Mouse (Mus musculus) retina, embryonic 14.5 days (tissue): ENCODE data around the gene Cavin3.
A peak's percentile ranks its signal among the peaks of the same experiment; 100 is the strongest.

ENCODE experiments used
- DNase-seq: peaks from one replicate; pipeline ENCODE4 v3.0.0-alpha.2; 2015; ENCODE audit warnings: low spot score

Cavin3 gene

DNA sequence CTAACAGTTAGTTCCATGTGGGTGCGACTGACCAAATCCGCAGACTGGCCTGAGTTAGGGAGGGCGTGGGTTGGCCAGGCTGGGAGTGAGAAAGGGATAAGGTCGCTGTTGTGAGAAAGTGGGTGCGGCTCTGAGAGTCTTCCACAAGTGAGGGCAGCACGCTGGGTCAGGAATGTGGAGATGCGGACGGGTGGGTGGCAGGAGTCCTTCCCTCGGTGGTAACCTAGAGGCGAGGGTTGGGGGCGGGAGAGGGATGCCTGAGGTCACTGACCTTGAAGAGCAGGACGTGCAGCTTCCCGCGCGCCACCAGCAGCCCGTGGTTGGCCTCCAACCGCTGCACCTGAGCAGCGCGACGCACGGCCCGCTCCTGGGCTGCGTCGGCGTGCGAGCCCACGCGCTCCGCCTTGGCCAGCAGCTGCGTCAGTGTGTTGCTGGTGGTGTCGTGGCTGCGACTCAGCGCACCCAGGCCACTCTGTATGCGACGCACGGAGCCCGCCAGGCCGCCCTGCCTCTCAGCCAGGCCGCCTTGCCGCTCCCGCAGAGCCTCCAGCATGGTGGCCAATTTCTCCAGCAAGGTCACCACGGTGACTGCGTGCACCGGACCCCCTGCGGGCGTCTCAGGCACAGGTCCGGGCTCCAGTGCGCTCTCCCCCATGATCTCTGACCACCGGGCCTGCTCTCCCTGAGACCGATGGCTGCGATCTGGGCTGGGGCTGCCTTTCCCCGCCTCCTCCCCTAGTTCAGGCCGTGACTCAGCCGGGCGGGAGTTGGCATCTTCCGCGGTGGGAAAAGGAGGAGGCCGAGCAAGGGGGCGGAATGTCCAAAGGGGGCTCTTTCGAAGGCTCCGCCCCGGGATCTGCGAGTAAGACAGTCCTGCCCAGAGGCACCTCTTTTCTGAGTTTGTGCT lies at the start of gene Cavin3:
Gene Cavin3, minus strand, starts transcription at position 796 of the 907 bp plus-strand sequence.
- peak; percentile 58 for DNase-seq

DNA sequence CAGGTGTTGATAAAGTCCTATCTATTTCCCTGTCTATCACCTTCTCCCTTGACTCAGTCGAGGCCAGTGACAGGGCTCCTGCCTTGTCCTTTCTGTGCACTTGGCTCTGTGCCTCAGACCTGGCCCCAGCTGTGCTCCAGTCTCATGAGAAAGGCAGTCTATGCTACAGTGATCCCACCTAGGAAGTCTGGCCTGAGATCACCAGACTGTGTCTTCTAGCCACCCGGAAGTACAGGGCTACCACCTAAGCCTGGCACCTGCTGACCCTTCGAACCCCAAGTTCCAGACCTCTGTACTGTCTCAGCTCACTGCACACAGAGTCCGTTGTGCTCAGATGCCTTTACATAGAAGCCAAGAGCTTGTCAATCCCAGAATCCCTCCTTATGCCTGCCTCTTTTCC lies 46.0 kb upstream of the Cavin3 start:
- DNase-seq = no peak

DNA sequence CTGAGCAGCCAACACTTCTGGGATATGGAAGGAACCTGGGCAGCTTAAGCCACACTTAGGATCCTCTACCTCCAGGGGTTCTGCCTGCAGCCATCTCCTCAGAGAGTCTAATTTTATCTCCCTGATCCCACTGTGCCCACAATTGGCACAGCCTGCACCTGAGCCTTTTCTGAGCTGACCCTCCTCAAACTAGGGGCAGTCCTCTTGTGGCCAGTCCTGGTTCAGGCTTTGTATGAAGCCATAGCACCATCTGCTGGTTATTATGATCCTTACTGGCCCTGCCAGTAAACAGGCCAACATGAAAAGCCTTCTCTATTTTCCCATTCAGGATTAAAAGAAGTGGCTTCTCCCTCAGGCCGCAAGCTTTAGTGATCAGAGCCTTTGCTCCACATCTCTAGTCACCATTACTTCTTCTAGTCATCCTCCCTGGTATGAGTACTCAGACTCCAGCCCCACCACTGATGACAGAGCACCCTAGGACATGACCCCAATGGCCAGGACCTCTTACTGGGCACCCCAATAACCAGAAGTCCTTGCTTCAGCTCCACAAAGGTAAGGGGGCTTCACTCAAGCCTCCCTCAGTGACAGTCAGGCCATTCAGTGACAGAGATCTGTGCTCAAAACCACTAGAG lies 45.3 kb upstream of the Cavin3 start:
- peak; percentile 81 for DNase-seq

DNA sequence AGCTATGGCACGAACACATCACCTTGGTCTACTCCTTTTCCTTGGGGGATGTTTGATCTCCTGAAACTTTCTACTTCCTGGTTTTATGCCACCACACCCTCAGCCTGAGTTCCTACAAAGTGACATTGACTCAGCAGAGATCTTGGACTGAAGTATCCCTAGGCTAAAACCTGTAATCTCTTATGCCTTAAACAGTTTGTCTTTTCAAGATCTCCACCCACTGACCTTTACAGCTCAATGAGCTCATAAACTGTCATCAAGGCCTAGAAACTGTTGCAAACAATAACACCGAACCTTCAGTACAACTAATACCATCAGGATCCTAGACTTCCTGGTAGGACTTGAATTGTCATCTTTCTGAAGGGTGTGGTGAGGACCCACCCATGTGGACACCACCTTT lies 42.1 kb upstream of the Cavin3 start:
- no peak for DNase-seq

DNA sequence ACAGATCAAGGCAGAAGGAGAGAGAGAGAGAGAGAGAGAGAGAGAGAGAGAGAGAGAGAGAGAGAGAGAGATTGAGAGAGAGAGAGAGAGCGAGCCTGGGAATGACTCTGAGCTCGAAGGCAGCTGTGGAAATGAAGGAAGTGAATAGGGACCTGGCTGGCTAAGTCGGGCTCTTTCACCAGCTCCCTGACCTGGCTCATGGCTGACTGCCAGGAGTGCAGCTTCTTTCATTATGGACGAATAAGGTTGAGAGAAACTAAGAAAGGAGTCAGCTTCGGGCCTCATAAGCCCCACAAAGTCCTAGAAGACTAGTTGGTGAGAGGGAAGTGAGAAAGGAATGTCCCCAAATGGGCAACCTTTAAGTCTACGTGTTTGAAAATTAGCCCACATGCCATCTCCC lies 38.1 kb upstream of the Cavin3 start:
- no peak for DNase-seq

DNA sequence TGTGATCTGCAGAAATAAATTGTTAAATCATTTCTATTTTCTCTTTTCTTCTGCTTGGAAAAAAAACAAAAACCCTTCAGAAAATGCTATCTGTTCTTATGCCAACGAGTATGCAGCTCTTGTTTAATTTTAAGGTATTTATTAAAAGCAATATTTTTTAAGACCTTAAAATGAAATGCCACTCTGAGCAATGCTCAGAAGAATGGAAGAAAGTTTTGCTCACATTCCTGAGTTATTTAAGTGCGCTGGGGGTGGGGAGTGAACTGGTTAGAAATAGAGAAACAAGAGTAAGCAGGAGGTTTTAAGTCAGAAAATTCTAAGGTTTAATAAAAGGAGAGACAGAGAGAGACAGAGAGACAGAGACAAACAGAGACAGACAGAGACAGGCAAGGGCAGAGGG lies 37.7 kb upstream of the Cavin3 start:
- DNase-seq = no peak

DNA sequence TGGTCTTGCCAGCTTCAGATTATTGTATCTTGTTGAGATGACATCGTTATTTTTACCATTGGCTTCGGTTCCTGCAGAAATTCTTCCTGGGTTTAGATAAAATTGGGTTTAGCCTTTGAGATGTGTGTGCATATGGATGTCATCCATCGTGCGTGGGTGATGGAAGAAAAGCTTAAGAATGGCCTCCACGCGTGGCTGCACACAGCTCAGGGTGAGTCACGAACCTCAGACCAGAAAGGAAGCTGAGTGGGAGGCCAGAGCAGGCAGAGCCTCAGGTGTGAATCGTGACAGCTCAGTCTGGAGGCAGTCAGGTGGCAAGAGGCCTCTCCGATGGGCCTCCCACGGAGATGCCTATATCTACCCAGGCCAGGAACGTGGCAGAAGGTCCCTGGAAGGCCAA lies 37.2 kb upstream of the Cavin3 start:
- no peak for DNase-seq

DNA sequence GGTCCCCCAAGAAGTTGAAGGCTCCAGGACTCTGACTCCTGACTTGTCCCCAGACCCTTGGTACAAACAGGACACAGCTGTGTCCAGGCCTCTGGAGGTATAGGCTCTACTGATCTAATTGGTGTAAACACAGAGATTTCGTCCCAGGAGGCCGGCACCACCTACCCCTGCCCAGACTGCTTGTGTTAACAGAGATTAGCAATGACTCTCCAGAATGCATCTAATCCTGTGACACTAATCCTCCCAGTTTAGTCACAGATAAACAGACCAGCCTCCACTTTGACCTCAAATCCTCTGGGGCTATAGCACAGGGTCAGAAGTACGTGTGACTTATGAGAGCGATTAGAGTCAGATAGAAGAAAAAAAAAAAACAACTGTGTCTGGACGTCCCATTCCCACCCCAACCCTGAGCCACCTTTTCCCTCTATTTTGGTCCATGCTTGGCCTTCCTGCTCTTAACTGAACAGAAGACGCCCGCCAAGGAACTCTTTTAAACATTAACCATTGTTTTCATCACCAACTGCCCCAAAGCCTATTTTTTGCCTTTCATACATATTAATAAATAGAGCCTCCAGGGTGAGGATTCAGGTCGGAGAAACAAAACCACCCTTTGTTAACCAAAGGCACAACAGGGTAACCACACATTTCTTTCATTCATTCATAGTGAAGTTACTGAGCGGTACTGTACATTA lies 34.7 kb upstream of the Cavin3 start:
- DNase-seq = peak; percentile 45

DNA sequence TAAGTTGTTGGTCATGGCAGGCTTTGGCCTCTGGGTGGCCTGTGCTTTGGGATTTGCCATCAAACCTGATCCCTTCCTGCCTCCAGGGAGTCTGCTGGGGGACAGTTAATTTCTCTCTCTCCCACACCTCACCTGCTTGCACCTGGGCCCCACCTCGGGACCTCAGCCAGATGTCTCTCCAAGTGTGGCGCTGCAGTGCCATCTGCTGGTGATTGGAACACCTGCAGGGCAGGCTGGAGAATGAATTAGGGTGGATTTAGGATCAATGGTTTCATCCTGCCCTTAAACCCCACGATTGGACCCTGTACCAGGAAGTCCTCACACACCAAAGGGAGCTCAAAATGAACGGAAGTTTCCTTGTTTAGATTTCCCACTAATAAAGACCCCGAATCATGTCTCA lies 33.1 kb upstream of the Cavin3 start:
- DNase-seq = peak; percentile 76

DNA sequence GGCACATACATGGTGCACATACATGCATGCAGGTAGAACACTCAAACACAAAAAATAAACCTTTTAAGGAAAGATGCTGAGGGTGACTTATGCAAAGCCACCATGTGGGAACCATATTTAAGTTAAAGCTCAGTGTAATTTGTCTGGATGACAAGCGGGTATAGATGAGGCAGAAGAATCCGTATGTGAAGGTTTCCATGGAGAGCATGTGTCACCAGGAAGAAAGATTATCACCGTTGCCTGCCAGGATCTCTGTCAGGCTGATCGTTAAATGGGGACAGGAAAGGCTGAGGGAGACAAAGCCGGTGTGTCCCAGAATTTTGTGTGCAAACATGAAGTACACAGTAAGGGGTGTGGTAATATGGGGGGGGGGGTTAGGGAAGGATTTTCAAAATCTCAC lies 32.5 kb upstream of the Cavin3 start:
- no peak for DNase-seq

DNA sequence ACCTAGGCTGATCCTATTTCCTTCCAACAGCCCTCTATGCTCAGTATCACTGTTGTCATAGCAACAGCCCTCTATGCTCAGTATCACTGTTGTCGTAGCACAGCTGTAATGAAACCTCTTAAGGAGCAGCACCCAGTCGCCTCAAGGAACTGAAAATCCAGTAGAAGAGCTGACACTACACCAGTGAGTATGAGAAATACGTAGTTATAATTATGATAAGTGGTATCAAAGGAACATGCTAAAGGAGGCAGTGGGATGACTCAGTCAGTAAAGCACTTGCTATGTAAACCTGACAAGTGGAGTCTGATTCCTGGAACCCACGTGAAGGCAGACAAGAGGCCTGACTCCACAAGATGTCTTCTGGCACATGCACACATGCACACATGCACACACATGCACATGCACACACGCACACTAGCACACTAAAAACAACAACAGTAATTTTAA lies 31.8 kb upstream of the Cavin3 start:
- DNase-seq = peak; percentile 15

DNA sequence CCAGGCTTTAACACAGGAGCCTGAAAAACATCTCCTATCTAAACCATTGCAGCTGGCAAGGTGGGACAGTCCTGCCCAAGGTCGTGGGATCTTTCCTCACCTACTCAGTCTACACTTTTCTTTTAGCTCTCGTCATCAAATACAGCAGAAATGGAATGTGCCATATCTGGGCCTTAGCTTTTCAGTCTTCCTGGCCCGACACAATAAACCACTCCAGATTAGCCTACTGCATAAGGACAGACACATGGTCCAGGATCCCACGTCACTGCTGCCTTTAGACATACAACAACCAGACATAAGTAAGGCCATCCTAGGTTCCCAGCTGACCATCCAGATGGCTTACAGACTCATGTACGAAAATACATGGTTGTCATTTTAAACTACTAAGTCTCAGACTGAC lies 28.0 kb upstream of the Cavin3 start:
- no peak for DNase-seq

DNA sequence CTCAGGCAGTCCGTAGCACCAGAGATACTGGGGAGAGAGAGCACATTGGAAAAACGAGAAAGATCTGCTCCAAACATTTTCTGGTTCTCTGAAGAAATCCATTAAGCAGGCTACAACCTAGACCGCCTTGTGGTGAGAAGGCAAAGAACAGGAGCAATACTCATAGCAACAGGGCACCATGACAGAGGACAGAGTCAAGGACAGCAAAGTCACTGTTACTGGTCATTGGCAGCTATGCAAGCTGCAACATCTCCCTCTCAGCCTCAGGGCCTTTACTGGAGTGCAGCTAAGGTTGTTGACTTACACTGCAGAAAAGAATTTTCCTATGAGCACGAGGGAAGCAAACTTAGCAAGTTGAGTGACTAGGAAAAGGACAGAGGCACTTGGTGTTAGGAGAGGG lies 25.2 kb upstream of the Cavin3 start:
- no peak for DNase-seq

DNA sequence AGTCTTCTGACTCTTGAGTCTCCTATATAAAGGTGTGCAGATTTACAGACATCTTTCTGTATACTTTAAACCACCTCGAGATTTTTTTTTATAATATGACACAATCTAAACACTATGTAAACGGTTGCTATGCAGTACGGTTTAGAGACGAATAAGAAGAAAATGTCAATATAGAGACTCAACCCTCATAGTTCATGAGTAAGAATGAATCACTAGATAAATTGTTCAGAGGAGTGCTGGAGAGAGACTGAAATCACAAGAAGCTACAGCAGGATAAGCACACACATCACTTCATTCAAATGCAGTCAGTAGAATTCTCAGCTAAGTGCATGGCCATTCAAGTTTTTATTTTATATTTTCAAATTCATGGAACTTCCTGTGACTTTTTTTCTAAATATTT lies 19.9 kb upstream of the Cavin3 start:
- DNase-seq = no peak

DNA sequence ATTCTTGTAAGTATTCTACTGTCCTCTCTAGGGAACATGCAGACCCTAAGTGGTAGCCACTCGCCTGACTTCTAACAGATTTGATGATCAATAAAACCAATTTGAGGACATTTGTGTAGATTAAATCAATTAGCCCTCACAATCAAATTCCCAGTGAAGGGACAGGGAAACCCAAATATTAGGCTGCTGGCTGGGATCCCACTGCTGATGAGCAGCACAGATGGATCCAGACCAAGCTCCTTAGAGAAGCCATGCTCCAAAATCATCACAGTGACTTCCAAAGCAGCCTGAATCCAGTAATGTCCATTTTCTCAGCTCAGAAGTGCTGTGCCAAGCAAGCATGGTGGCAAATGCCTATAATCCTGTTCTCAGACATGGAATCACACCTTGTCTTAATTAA lies 17.6 kb upstream of the Cavin3 start:
- DNase-seq = no peak

DNA sequence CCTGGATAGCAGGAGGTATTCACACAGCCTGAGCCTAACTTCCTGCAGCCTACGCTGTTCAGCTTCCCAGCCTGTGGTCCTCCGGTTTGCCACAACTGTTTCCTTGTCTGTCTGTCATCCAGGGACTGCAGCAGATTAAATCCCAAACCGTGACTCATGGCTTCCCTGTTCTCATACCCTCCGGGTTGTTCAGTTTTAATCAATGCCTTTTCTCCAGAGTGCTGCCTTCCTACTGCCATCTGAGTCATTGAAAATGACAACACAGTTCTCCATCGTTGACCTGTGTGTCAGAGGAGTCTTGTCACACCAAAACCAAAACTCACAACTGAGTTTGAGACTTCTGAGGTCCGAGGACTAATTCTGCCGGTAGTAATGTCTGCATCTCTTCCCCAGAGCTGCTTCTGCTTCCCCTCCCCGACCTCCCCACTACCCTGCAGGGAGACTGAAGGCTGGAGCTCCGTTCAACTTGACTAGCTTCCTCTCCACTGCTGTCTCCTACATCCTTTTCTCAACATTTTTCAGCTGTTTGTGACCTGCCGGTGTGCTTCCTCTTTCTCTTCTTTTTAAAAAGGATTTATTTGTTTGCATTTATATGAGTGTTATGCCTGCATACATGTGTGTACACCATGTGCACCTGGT lies 16.9 kb upstream of the Cavin3 start:
- DNase-seq = no peak

DNA sequence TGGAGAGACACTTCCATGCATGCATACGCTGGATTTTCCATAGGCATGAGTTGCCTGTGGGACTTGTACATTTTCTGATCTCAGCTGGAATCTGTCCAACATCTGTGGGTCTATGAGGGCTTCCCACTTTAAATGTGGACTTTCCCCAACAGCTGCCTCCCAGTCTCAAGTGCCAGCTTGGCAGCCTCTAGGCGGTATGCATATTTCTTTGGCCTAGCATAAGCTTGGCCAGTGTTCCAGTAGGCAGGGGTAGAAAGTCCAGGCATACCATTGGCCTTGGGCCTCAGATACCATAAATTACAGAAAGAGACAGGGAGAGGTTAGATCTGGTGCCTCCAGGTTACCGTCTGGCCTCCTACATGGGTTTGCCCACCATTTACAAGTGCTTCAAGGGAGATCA lies 15.8 kb upstream of the Cavin3 start:
- no peak for DNase-seq

DNA sequence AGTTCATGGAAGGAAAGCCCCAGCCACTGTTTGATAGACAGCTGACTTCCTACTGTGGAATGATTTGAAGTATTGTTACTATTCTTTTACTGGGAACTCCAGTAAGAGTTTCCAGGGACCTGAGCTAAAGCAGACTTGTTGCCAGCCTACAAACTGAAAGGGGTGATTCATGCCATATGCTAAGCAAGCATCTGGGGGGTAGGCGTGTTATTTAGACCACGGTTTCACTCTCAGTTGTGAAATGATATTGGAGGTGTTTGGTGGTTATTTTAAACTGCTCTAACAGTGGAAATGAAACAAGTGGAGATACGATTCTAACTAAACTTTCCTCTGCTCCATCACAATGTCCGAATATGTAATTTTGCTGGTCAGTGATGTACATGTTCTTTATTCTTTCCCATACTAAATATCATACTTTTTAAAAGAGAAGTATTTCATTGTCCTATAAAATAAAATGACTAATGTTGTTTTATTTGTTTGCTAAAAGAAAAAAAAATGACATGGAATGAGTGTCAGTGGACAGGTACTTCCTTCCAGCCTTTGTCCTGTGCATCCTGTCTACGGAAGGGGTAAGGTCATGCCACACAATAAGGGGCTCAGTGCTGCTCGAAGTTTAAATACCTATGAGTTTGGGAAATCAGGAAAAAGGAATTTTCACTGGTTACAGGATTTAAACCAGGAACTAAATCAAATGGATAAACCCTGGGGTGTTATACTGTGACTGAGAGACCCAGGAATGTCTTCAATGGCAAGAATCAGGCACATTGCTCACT lies 5.2 kb upstream of the Cavin3 start:
- no peak for DNase-seq

DNA sequence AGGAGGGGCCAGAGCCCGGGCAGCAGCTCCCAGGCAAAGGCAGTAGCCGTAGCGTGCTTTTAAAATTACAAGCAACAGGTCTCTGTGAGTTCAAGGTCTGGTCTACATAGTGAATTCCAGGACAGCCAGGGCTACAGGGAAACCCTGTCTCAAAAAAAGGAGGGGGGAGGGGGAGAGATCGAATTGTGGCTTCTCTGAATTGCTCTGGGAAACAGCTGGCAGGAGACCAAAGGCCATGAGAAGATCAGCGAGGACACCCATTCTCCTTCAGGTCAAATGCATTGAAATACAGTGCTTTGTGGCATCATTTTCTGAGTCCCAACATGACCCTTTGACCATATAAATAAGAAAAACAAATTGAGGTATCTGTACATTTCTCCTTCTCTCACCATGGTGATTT lies 2.9 kb upstream of the Cavin3 start:
- DNase-seq = no peak

DNA sequence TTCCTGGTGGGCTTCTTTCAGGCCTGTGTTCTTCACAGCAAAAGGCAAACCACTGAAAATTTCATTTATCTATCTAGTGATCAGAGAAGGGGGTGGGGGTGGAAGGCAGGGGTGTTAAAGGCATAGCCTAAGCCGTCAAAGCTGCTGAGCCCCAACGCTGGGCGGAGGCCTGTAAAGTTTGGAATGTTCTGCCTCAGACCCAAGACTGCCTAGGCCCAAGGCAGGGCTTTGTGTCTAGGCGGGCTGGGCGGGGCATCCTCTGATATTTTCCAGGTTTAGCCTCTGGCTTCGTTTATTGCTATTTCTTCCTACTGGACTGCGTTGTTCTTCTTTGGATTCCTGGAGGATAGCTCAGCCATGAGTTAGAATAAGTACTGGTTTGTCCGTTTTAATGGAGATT lies 326 bp upstream of the Cavin3 start:
- DNase-seq = no peak

DNA sequence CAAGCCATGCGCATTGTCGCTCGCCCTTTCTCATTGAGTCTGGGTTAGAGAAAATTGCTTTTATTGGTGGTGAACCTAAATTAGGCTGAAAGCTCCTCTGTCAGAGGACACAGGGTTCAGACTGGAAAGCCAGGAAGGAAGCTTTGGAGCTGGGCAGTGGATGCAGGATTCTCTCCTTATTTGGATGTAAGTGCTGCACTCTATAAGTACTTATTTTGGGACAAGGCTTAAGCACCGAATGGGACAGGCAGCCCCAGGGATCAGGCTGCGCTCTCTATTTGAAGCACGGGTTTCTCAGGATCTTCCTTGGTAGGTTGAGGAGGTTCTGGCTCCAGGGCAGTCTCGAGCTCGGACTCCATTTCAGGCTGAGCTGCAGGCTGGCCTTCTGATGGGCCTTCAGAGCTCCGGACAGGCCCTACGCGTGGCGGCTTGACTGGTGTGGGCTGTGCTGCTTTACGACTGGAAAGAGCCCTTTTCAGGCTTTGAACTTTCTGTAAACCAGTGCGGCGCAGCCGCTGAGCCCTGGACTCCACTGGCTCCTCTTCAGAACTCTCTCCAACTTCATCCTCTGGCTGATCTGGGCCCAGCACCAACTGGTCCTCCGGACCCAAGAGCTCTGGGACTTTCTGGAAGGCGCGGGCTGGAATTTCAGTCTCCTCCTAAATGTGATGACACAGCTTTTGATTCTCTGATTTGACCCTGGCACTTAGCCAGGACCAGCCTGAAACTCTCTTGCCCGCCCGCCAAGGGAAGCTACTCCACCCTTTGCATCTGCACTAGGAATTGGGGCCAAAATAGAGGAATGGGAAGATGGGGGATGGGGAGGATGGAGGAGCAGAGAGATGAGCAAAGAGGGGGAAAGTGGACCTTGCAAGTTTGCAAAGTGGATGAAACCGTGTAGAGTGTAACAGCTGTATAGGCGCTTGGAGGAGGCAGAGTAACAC lies 1.3 kb downstream of the Cavin3 start:
- DNase-seq = no peak
